Mouse (Mus musculus): ENCODE data around the gene Arhgap25. TPM values are rescaled to one million over a fixed set of nuclear protein-coding genes. Genes with fewer than 3 reads are reported as not detected.

Gene Arhgap25
- 145 to 151 TPM (median 146 TPM) in 4 replicates for total RNA-seq (2023)

DNA sequence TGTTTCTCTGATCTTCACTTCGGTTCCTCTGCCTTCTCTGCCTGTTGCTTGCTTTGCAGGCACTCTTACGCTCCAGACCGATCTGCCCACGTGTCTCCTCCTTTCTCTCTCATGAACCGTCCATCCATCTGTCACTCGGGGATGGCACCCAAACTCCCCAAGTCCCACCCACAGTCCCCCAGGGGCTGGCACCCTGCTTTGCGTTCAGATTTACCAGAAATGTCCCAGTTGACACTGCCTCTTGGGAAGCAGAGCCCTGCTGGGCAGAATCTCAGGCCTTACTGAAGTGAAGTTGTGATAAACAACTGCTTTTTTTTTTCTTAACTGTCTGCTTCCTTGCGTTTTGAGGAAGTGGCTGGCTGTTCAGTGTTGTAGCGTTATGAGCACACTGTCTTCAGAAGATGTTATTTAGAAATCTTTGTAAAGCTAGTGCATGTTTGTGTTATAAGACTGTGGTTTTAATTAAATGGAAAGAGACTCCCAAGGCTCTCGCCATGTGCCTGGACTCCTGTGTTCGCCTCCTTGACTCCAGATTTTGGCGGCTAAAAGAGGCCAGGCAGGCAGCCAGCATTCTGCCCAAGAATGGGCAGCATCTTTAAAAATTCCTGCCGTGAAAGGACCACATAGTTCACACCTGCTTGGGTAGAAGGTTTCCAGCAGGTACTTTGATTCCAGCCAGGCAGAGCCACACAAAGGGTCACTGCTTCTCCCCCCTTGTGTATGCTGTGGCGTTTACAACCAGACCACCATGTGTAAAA lies at the start of gene Arhgap25:
Arhgap25 (minus strand) TSS at position 307 of the 758 bp plus-strand sequence.

DNA sequence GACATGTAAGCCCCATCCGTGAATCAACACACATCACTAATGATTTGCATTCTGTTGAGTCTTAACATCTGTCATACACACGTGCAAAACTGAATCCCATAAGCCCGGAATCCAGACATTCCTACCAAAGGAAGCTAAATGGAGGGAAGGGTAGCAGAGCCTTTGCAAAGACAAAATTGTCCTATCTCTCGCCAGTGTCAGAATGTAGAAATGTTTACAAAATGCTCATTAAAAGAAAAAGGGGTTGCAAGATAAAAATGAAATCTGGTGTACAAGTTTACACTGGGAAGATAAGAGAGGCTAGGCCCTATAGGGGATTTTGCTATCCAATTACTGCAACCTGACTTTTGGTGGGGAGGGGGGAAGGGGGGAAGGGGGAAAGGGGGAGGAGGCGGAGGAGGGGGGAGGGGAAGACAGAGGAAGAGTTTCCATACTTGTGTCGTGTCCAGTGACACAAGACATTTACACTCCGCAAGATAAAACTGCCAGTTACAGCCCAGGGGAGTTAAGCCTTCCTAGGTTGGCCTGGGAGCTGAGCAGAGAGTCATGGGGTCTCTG lies 104.5 kb downstream of the Arhgap25 start, which contains the start of gene Bmp10:
Bmp10 (plus strand) TSS at position 508 of the 558 bp plus-strand sequence.

Other genes starting within 250 kb of the Arhgap25 start
- 0.24 to 0.60 TPM (median 0.37 TPM) in 3 of 4 replicates, not detected in the other for gene Antxr1, start 197.4 kb downstream of the Arhgap25 start, total RNA-seq (2023)
- not detected in 4 replicates for gene Gkn1, start 182.3 kb downstream of the Arhgap25 start, total RNA-seq (2023)
- not detected in 4 replicates for gene Gkn2, start 159.9 kb downstream of the Arhgap25 start, total RNA-seq (2023)
- not detected in 4 replicates for gene Gkn3, start 144.3 kb downstream of the Arhgap25 start, total RNA-seq (2023)
- gene Bmp10, start 104.3 kb downstream of the Arhgap25 start, total RNA-seq (2023): not detected in 4 replicates
- gene Prokr1, start 57.5 kb upstream of the Arhgap25 start, total RNA-seq (2023): 0.15 to 2.2 TPM (median 0.35 TPM) in 4 replicates
- 3.9 to 4.8 TPM (median 4.4 TPM) in 4 replicates for gene Aplf, start 138.9 kb upstream of the Arhgap25 start, total RNA-seq (2023)
- not detected in 4 replicates for gene Efcc1, start 197.6 kb upstream of the Arhgap25 start, total RNA-seq (2023)
- 1.1 TPM in 1 of 4 replicates, not detected in the others for gene Gp9, start 244.8 kb upstream of the Arhgap25 start, total RNA-seq (2023)

Data from B cell, adult 62 days (primary cell).